Mouse (Mus musculus): Measurements from ENCODE around the gene Slc35c2. TPM values are rescaled to one million over a fixed set of nuclear protein-coding genes. Genes with fewer than 3 reads are reported as not detected.

Gene Slc35c2
- polyA plus RNA-seq, 1 experiment from 2014 or later = 41.9 TPM

DNA sequence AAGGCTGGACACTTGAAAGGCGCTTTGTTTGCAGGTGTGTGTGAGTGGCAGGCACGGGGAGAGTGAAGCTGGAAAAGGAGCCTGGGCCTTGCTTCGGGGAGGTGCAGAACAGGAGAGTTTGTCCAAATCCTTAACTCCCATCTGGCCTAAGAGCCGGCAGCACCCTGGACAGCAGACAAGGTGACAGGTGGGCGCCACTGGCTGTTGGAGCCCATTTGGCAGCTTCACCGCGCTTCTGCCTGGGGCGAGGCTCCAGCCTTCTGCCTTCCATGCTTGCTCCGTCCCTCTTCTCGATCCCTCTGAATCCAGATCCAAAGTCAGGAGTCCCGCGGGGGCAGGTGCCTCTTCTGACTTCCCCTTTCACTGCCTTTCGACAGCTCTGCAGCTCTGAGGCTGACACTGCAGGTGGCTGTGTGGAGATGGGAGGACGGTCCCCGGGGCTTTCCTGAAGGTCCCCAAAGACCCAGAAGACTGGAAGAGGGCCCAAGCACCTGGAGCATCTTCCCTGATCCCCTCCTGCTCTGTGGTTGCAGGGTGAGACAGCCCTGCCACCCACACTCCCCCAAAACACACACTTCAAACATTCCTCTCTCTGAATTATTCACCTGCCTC lies 48.0 kb downstream of the Slc35c2 start:
- no peaks in the 10 kb centered on the region for H3K9me3 ChIP-seq (ENCODE audit: control insufficient read depth, low read length)
- H3K9ac ChIP-seq (ENCODE audit: low read length) = no peak overlapping the region
- peaks cover 91% of the 10 kb centered on the region for H3K27me3 ChIP-seq (ENCODE audit: control insufficient read depth, insufficient read depth, low read length)
- H3K4me1 ChIP-seq (ENCODE audit: control insufficient read depth, insufficient read depth, low read length) = peaks cover 11% of the 10 kb centered on the region
- H3K27ac ChIP-seq (replicated peaks; ENCODE audit: low read depth, low read length) = no peak overlapping the region
- DNase-seq (ENCODE audit: low spot score) = peak; percentile 77
- no peak overlapping the region for H3K4me2 ChIP-seq (ENCODE audit: low read depth, severe bottlenecking)
- no peak overlapping the region for H3K4me3 ChIP-seq (ENCODE audit: low read depth, low read length)
- 8% methylated on average over 15 of the region's 15 CpGs for WGBS
- H3K36me3 ChIP-seq (ENCODE audit: control insufficient read depth, insufficient read depth, low read length) = no peaks in the 10 kb centered on the region
- ATAC-seq (ENCODE audit: insufficient number of reproducible peaks, low FRiP score, low TSS enrichment, low read depth) = no peak

GRCm38 (mm10) chr2:165238416-165239145 lies 49.1 kb downstream of the Slc35c2 start:
- 3% methylated on average over 12 of the region's 12 CpGs for WGBS
- Histone ChIP-seq H3K9ac (ENCODE audit: low read length) (no peak overlapping the region), H3K4me1 (ENCODE audit: control insufficient read depth, insufficient read depth, low read length) (peaks cover 20% of the 10 kb centered on the region), H3K27me3 (ENCODE audit: control insufficient read depth, insufficient read depth, low read length) (peaks cover 98% of the 10 kb centered on the region), H3K9me3 (ENCODE audit: control insufficient read depth, low read length) (no peaks in the 10 kb centered on the region), H3K4me2 (ENCODE audit: low read depth, severe bottlenecking) (no peak overlapping the region), H3K36me3 (ENCODE audit: control insufficient read depth, insufficient read depth, low read length) (no peaks in the 10 kb centered on the region), H3K4me3 (ENCODE audit: low read depth, low read length) (no peak overlapping the region), H3K27ac (replicated peaks; ENCODE audit: low read depth, low read length) (no peak overlapping the region)
- DNase-seq (ENCODE audit: low spot score) = no peak
- ATAC-seq (ENCODE audit: insufficient number of reproducible peaks, low FRiP score, low TSS enrichment, low read depth) = no peak

GRCm38 (mm10) chr2:165234613-165235291 lies 52.9 kb downstream of the Slc35c2 start, which contains the start of gene Cdh22:
TSS of gene Cdh22 (minus strand) at chr2:165234853.
- WGBS = 0% methylated on average over 31 of the region's 60 CpGs
- no peaks in the 10 kb centered on the region for H3K36me3 ChIP-seq (ENCODE audit: control insufficient read depth, insufficient read depth, low read length)
- peak within 1 kb of the TSS; percentile 50 for H3K4me3 ChIP-seq (ENCODE audit: low read depth, low read length)
- ATAC-seq (ENCODE audit: insufficient number of reproducible peaks, low FRiP score, low TSS enrichment, low read depth) (peak; percentile 49; the same call in 1 of the 2 replicates), DNase-seq (ENCODE audit: low spot score) (peak; percentile 78)
- H3K27ac ChIP-seq (replicated peaks; ENCODE audit: low read depth, low read length) = no peak within 1 kb of the TSS
- peak within 1 kb of the TSS; percentile 95 for H3K4me2 ChIP-seq (ENCODE audit: low read depth, severe bottlenecking)
- peaks cover 97% of the 10 kb centered on the region for H3K27me3 ChIP-seq (ENCODE audit: control insufficient read depth, insufficient read depth, low read length)
- H3K9ac ChIP-seq (ENCODE audit: low read length) = peak within 1 kb of the TSS; percentile 48
- H3K4me1 ChIP-seq (ENCODE audit: control insufficient read depth, insufficient read depth, low read length) = peaks cover 11% of the 10 kb centered on the region
- H3K9me3 ChIP-seq (ENCODE audit: control insufficient read depth, low read length) = no peaks in the 10 kb centered on the region

DNA sequence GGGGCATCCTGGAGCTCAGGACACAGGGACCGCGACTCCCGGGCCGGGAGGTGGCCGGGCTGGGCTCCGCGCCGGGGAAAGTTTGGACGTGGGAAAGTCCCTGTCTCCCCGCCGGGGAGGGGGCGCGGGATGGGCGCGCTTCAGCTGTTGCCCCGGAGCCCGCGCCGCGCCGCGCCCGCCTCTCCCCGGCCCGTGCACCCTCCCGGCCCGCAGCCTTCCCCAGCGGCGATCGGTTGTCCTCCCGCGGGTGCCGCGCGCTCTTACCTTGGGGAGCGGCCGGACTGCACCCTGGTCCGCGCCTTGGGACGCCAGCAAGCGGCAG lies 53.4 kb downstream of the Slc35c2 start:
- Histone ChIP-seq H3K36me3 (ENCODE audit: control insufficient read depth, insufficient read depth, low read length) (no peaks in the 10 kb centered on the region), H3K9ac (ENCODE audit: low read length) (peak overlapping the region; percentile 48), H3K4me1 (ENCODE audit: control insufficient read depth, insufficient read depth, low read length) (peaks cover 11% of the 10 kb centered on the region), H3K27me3 (ENCODE audit: control insufficient read depth, insufficient read depth, low read length) (peaks cover 95% of the 10 kb centered on the region), H3K4me2 (ENCODE audit: low read depth, severe bottlenecking) (peak overlapping the region; percentile 95), H3K9me3 (ENCODE audit: control insufficient read depth, low read length) (no peaks in the 10 kb centered on the region), H3K27ac (replicated peaks; ENCODE audit: low read depth, low read length) (no peak overlapping the region), H3K4me3 (ENCODE audit: low read depth, low read length) (peak overlapping the region; percentile 50)
- WGBS = 1% methylated on average over 40 of the region's 41 CpGs
- no peak for DNase-seq (ENCODE audit: low spot score)
- ATAC-seq (ENCODE audit: insufficient number of reproducible peaks, low FRiP score, low TSS enrichment, low read depth) = no peak

GRCm38 (mm10) chr2:165233491-165234290 lies 54.0 kb downstream of the Slc35c2 start:
- H3K4me1 ChIP-seq (ENCODE audit: control insufficient read depth, insufficient read depth, low read length) = peaks cover 11% of the 10 kb centered on the region
- ATAC-seq (ENCODE audit: insufficient number of reproducible peaks, low FRiP score, low TSS enrichment, low read depth) (no peak), DNase-seq (ENCODE audit: low spot score) (peak; percentile 78)
- peak overlapping the region; percentile 95 for H3K4me2 ChIP-seq (ENCODE audit: low read depth, severe bottlenecking)
- H3K4me3 ChIP-seq (ENCODE audit: low read depth, low read length) = peak overlapping the region; percentile 50
- H3K9me3 ChIP-seq (ENCODE audit: control insufficient read depth, low read length) = no peaks in the 10 kb centered on the region
- no peaks in the 10 kb centered on the region for H3K36me3 ChIP-seq (ENCODE audit: control insufficient read depth, insufficient read depth, low read length)
- no peak overlapping the region for H3K27ac ChIP-seq (replicated peaks; ENCODE audit: low read depth, low read length)
- WGBS = 2% methylated on average over 81 of the region's 82 CpGs
- H3K9ac ChIP-seq (ENCODE audit: low read length) = peak overlapping the region; percentile 48; the same call in 1 of the 2 replicates
- peaks cover 91% of the 10 kb centered on the region for H3K27me3 ChIP-seq (ENCODE audit: control insufficient read depth, insufficient read depth, low read length)

- Histone ChIP-seq H3K4me2 (ENCODE audit: low read depth, severe bottlenecking) (no peak overlapping the region), H3K27ac (replicated peaks; ENCODE audit: low read depth, low read length) (no peak overlapping the region), H3K27me3 (ENCODE audit: control insufficient read depth, insufficient read depth, low read length) (peaks cover 58% of the 10 kb centered on the region), H3K36me3 (ENCODE audit: control insufficient read depth, insufficient read depth, low read length) (no peaks in the 10 kb centered on the region), H3K9me3 (ENCODE audit: control insufficient read depth, low read length) (no peaks in the 10 kb centered on the region), H3K9ac (ENCODE audit: low read length) (no peak overlapping the region), H3K4me3 (ENCODE audit: low read depth, low read length) (no peak overlapping the region), H3K4me1 (ENCODE audit: control insufficient read depth, insufficient read depth, low read length) (peaks cover 12% of the 10 kb centered on the region)
- WGBS = 91% methylated on average over 11 of the region's 11 CpGs
- DNase-seq (ENCODE audit: low spot score) (no peak), ATAC-seq (ENCODE audit: insufficient number of reproducible peaks, low FRiP score, low TSS enrichment, low read depth) (no peak)
These were observed 58.6 kb downstream of the Slc35c2 start for GRCm38 (mm10) chr2:165229050-165229449.
